Comparison of ENCODE assay signal across 17 mouse cellular contexts in genomic region chr4:65341766-65342165, GRCm38 (mm10).
"Had no signal": no experiment of that assay in that cellular context is flagged by ENCODE, and none has a peak within 500 bp of the region (broad histone marks: within the 10 kb centered on the region; RNA-seq: fewer than 3 reads in every experiment).

No protein-coding gene starts in this region.

- ATAC-seq: intestine, embryonic 16.5 days had no signal

- H3K27ac ChIP-seq: kidney, embryonic 15.5 days; left cerebral cortex, adult 2 months; limb, embryonic 15.5 days; liver, embryonic 14.5 days; macrophage; midbrain, embryonic 12.5 days; neural tube, embryonic 15.5 days had no signal

- H3K4me3 ChIP-seq: kidney, embryonic 15.5 days; left cerebral cortex, adult 2 months; limb, embryonic 15.5 days; megakaryocyte, embryonic 14.5 days; midbrain, embryonic 12.5 days; neural tube, embryonic 15.5 days had no signal

- H3K4me2 ChIP-seq: kidney, embryonic 15.5 days; limb, embryonic 15.5 days; midbrain, embryonic 12.5 days; neural tube, embryonic 15.5 days had no signal

- H3K9ac ChIP-seq: kidney, embryonic 15.5 days; limb, embryonic 15.5 days; liver, embryonic 14.5 days; midbrain, embryonic 12.5 days; neural tube, embryonic 15.5 days had no signal

- H3K27me3 ChIP-seq: kidney, embryonic 15.5 days; limb, embryonic 15.5 days; megakaryocyte, embryonic 14.5 days; midbrain, embryonic 12.5 days; neural tube, embryonic 15.5 days had no signal

- DNase-seq: kidney, adult 2 months; kidney, postnatal 14 days; lung, adult 2 months; lung, postnatal 10 days; right cerebral cortex, adult 18-20 months; right cerebral cortex, postnatal 25 days; thymus, adult 2 months; thymus, postnatal 25 days had no signal

- H3K4me1 ChIP-seq: kidney, embryonic 15.5 days; limb, embryonic 15.5 days; megakaryocyte, embryonic 14.5 days; midbrain, embryonic 12.5 days; neural tube, embryonic 15.5 days had no signal

- H3K9me3 ChIP-seq: kidney, embryonic 15.5 days; limb, embryonic 15.5 days; megakaryocyte, embryonic 14.5 days; midbrain, embryonic 12.5 days; neural tube, embryonic 15.5 days had no signal

- H3K36me3 ChIP-seq: kidney, embryonic 15.5 days; limb, embryonic 15.5 days; midbrain, embryonic 12.5 days; neural tube, embryonic 15.5 days had no signal
